Mouse (Mus musculus) intestine, embryonic 14.5 days (tissue): ENCODE results near the gene Sfrp4. TPM values are rescaled to one million over a fixed set of nuclear protein-coding genes. Genes with fewer than 3 reads are reported as not detected.
A peak's percentile ranks its signal among the peaks of the same experiment; 100 is the strongest.

Experiments
- ATAC-seq: fragments of 200-750 bp; cut with Nextera tagmentation; replicated peaks from 2 replicates; pipeline ENCODE4 v1.8.0; 2017; ENCODE audit warnings: low read depth, moderate number of reproducible peaks, moderate TSS enrichment, moderate library complexity; ENCODE audit not compliant: low FRiP score, low TSS enrichment
- DNase-seq: peaks from one replicate; pipeline ENCODE4 v3.0.0-alpha.2; 2018; ENCODE audit warnings: low spot score
- H3K27ac ChIP-seq: fragments of 300-500 bp; sonication (generic); 2 replicates; pipeline ENCODE4 v1.5.1; 2014; ENCODE audit warnings: low read depth, mild to moderate bottlenecking, control low read depth
- H3K27me3 ChIP-seq: fragments of 300-500 bp; sonication (generic); replicated peaks from 2 replicates; pipeline ENCODE4 v1.6.1; 2014; ENCODE audit warnings: low read length, control low read depth; ENCODE audit not compliant: control insufficient read depth, insufficient read depth
- H3K36me3 ChIP-seq: fragments of 300-500 bp; sonication (generic); 2 replicates; pipeline ENCODE4 v1.6.1; 2014; ENCODE audit warnings: low read length, control low read depth; ENCODE audit not compliant: control insufficient read depth, insufficient read depth
- H3K4me1 ChIP-seq: fragments of 300-500 bp; sonication (generic); replicated peaks from 2 replicates; pipeline ENCODE4 v1.6.1; 2014; ENCODE audit warnings: low read length, control low read depth, mixed read lengths; ENCODE audit not compliant: control insufficient read depth, insufficient read depth
- H3K4me2 ChIP-seq: fragments of 300-500 bp; sonication (generic); 2 replicates; pipeline ENCODE4 v1.6.1; 2014; ENCODE audit warnings: low read length
- H3K4me3 ChIP-seq: fragments of 300-500 bp; sonication (generic); 2 replicates; pipeline ENCODE4 v1.5.1; 2014; ENCODE audit warnings: low read depth, low read length, control low read depth, mixed read lengths
- H3K9ac ChIP-seq: fragments of 300-500 bp; sonication (generic); 2 replicates; pipeline ENCODE4 v1.6.1; 2014; ENCODE audit warnings: mild to moderate bottlenecking, low read length
- H3K9me3 ChIP-seq: fragments of 300-500 bp; sonication (generic); 2 replicates; pipeline ENCODE4 v1.6.1; 2016; ENCODE audit warnings: low read length, control low read depth; ENCODE audit not compliant: control insufficient read depth
- WGBS: fragments of 180-500 bp; shearing (Covaris S2); extraction: QIAGEN DNeasy Blood & Tissue Kit; methylation state at CpG from one replicate; pipeline ENCODE4 v1.1.7; 2014; 5-methylcytosine and 5-hydroxymethylcytosine counted together
- polyA plus RNA-seq: library from polyadenylated mRNA; unstranded; fragments of >200 nt; fragmentation: Nextera tagmentation; extraction: Ambion mirVana; gene quantifications from 2 replicates; pipeline ENCODE4 v1.2.1, GENCODE M21; 2014

The Sfrp4 gene
- polyA plus RNA-seq, 1 experiment from 2014 or later: 0.58 TPM

DNA sequence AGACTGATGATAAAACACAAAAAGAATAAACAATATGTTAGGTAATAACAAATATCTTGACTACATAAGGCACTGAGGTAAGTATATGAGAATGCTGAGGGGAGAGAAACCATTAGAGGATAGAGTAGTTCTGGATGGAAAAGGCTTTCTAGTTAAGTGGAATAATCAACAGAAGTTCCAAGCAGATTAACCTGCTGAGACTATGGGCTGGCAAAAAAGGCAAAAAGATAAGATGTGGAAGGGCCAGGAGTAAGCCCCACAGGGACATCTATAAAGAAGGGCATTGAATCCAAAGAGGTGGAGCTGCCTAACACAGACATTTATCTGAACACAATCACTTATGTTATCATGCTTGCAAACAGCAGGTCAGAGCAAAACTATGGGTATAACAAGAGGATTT, 14.8 kb upstream of the Sfrp4 start:
- no peak for ATAC-seq
- DNase-seq: no peak
- Histone ChIP-seq H3K4me1 (no peaks in the 10 kb centered on the region), H3K9ac (no peak overlapping the region), H3K4me3 (no peak overlapping the region), H3K36me3 (no peaks in the 10 kb centered on the region), H3K27ac (no peak overlapping the region), H3K4me2 (no peak overlapping the region), H3K9me3 (no peaks in the 10 kb centered on the region), H3K27me3 (no peaks in the 10 kb centered on the region)

DNA sequence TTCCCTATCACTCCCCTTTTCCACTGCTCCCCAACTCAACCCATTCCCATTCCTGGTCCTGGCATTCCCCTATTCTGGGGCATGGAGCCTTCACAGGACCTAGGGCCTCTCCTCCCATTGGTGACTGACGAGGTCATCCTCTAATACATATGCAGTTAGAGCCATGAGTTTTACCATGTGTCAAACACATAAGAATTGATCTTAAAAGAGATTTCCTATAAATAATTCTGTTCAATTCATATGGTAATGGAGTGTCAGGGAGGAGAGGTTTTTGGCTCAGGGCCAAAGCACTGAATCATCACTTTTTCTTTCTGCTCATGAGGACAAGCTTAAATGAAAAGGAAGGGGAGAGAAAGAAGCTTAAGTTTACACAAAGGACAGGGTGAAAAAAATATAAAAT, 10.6 kb upstream of the Sfrp4 start:
- H3K4me1 ChIP-seq: no peaks in the 10 kb centered on the region
- H3K9me3 ChIP-seq: no peaks in the 10 kb centered on the region
- no peak for ATAC-seq
- no peak overlapping the region for H3K27ac ChIP-seq
- H3K4me2 ChIP-seq: no peak overlapping the region
- H3K9ac ChIP-seq: no peak overlapping the region
- H3K36me3 ChIP-seq: no peaks in the 10 kb centered on the region
- DNase-seq: no peak
- H3K27me3 ChIP-seq: no peaks in the 10 kb centered on the region
- WGBS: 79% methylated on average over 1 of the region's 1 CpGs
- H3K4me3 ChIP-seq: no peak overlapping the region

GRCm38 (mm10) chr13:19612963-19613362, 9.9 kb upstream of the Sfrp4 start:
- Histone ChIP-seq H3K9me3 (no peaks in the 10 kb centered on the region), H3K36me3 (no peaks in the 10 kb centered on the region), H3K27me3 (no peaks in the 10 kb centered on the region), H3K27ac (no peak overlapping the region), H3K4me2 (no peak overlapping the region), H3K4me1 (no peaks in the 10 kb centered on the region), H3K9ac (no peak overlapping the region), H3K4me3 (no peak overlapping the region)
- ATAC-seq (no peak), DNase-seq (no peak)
- 85% methylated on average over 3 of the region's 3 CpGs for WGBS

GRCm38 (mm10) chr13:19613426-19613825, 9.5 kb upstream of the Sfrp4 start:
- ATAC-seq: no peak

DNA sequence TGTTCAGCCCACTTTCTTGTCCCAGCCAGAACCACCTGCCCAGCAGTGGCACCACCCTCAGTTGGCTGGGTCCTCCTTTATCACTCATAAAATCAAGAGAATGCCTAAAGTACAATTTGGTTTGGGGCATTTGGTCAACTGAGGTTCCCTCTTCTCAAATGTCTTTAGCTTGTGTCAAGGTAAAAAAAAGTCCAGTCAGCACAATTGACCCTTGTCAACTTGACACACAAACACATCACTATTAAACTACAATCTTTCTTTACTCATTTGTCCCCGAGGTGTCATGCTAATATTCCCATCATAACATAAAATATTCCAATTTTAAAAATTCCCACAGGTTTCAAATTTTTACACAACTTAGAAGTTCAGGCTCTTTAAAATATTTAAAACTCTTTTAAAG, 8.6 kb upstream of the Sfrp4 start:
- no peaks in the 10 kb centered on the region for H3K27me3 ChIP-seq
- DNase-seq (no peak), ATAC-seq (no peak)
- 78% methylated on average over 1 of the region's 1 CpGs for WGBS
- no peaks in the 10 kb centered on the region for H3K36me3 ChIP-seq
- H3K4me3 ChIP-seq: no peak overlapping the region
- no peak overlapping the region for H3K27ac ChIP-seq
- no peak overlapping the region for H3K9ac ChIP-seq
- H3K4me2 ChIP-seq: no peak overlapping the region
- no peaks in the 10 kb centered on the region for H3K9me3 ChIP-seq
- H3K4me1 ChIP-seq: no peaks in the 10 kb centered on the region

More at GRCm38 (mm10) chr13:19613426-19613825, 9.5 kb upstream of the Sfrp4 start:
- no peak overlapping the region for H3K9ac ChIP-seq
- no peaks in the 10 kb centered on the region for H3K4me1 ChIP-seq
- H3K27me3 ChIP-seq: no peaks in the 10 kb centered on the region
- no peaks in the 10 kb centered on the region for H3K9me3 ChIP-seq
- WGBS: 76% methylated on average over 1 of the region's 1 CpGs
- H3K36me3 ChIP-seq: no peaks in the 10 kb centered on the region
- DNase-seq: no peak
- no peak overlapping the region for H3K4me2 ChIP-seq
- no peak overlapping the region for H3K27ac ChIP-seq
- H3K4me3 ChIP-seq: no peak overlapping the region

- H3K4me2 ChIP-seq: no peak overlapping the region
- DNase-seq (no peak), ATAC-seq (no peak)
- H3K27me3 ChIP-seq: peaks cover 6% of the 10 kb centered on the region; the same call in 1 of the 2 replicates
- H3K27ac ChIP-seq: no peak overlapping the region
- no peaks in the 10 kb centered on the region for H3K4me1 ChIP-seq
- H3K4me3 ChIP-seq: no peak overlapping the region
- WGBS: 92% methylated on average over 4 of the region's 4 CpGs
- H3K36me3 ChIP-seq: no peaks in the 10 kb centered on the region
- no peaks in the 10 kb centered on the region for H3K9me3 ChIP-seq
- no peak overlapping the region for H3K9ac ChIP-seq
Observed at GRCm38 (mm10) chr13:19618081-19618480, 4.8 kb upstream of the Sfrp4 start.

DNA sequence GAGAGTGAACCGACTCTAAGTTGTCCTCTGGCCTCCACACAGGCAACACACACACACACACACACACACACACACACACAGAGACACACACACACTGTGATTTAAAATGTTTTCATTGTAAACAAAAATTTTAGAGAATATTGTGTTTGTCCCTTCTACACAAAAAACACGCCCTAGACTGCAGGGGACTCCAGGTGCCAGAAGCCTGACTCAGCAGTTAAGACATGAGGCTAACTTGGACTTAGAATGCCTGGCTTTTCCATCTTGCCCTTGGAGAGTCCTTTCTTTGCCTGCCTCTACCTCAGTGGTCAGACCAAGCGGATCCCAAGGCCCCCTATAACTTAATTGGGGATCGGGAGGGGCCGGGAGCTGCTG, 4.1 kb upstream of the Sfrp4 start:
- Histone ChIP-seq H3K4me1 (no peaks in the 10 kb centered on the region), H3K27ac (no peak overlapping the region), H3K9ac (peak overlapping the region; percentile 77), H3K27me3 (peaks cover 12% of the 10 kb centered on the region), H3K4me2 (peak overlapping the region; percentile 95), H3K4me3 (peak overlapping the region; percentile 55), H3K9me3 (no peaks in the 10 kb centered on the region), H3K36me3 (no peaks in the 10 kb centered on the region)
- ATAC-seq (peak; percentile 33; the same call in 1 of the 2 replicates), DNase-seq (no peak)
- 8% methylated on average over 5 of the region's 5 CpGs for WGBS

DNA sequence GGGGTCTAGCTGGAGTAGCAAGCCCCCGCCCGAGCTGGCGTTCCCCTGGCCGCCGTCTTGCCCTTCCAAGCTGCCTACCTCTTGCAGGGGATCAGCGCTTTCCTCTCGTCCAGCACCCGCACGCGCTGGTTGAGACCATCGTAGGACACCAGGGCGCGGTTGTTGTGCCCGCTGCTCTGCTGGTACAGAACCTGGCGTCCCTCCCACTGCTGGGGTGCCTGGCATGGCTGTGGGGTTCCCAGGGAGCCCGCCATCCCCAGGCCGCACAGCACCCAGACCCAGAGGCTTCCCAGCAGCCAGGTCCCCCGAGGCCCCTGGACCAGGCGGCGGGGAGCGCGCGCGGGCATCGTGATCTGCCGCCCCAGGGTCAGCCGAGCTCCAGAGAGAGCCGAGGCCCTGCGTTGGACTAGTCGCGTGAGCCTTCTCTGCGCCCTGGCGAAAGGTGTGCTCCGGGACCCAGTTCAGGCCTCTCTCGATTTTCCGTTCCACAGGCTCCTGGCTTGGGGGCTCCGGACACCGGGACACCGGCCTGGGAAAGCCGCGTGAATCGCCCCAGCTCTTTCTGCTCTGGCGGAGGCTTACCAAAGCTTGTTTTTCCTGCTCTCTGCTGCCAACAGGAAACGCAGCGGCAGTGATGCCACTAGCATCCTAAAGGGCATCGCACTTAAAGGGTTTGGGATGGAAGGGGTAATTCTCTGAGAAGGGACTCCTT, 3.5 kb upstream of the Sfrp4 start, which contains the start of gene Epdr1:
Gene Epdr1 (minus strand): TSS at position 712 of the 712 bp plus-strand sequence.
- under 1% methylated on average over 46 of the region's 46 CpGs for WGBS
- Histone ChIP-seq H3K4me1 (no peaks in the 10 kb centered on the region), H3K4me3 (peak within 1 kb of the TSS; percentile 55), H3K36me3 (no peaks in the 10 kb centered on the region), H3K9ac (peak within 1 kb of the TSS; percentile 77), H3K9me3 (no peaks in the 10 kb centered on the region), H3K27me3 (peaks cover 17% of the 10 kb centered on the region), H3K27ac (no peak within 1 kb of the TSS), H3K4me2 (peak within 1 kb of the TSS; percentile 95)
- ATAC-seq: peak; percentile 79
- DNase-seq: peak; percentile 87
